Mouse (Mus musculus) heart, postnatal 0 days (tissue): ENCODE measurements around the gene Fam20a.

ENCODE experiments used
- CTCF ChIP-seq: IDR thresholded peaks from 2 replicates; pipeline ENCODE4 v1.5.1; 2016; ENCODE audit warnings: antibody characterized with exemption, control low read depth, low read depth
- EP300 ChIP-seq: IDR thresholded peaks from 2 replicates; pipeline ENCODE4 v1.6.1; 2016; ENCODE audit warnings: antibody characterized with exemption, low read depth

DNA sequence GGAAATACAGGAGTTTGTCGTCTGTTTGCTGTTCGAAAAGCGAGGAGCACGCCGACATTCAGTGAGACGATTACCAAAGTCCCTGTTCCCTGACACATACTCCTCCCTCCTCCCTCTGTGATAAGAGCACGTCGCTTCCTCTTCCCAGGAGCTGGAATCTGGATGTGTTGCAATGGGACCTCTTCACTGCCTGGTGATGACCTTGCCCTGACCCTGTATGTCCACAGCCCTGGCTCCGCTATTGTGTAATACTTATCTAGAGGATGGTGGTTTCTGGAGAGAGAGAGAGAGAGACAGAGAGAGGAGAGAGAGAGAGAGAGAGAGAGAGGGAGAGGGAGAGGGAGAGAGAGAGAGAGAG is 16.0 kb downstream of the Fam20a start:
- TF ChIP-seq CTCF (no peak), EP300 (no peak)
